10 mouse cellular contexts compared by ENCODE assay signal in the genomic region with DNA sequence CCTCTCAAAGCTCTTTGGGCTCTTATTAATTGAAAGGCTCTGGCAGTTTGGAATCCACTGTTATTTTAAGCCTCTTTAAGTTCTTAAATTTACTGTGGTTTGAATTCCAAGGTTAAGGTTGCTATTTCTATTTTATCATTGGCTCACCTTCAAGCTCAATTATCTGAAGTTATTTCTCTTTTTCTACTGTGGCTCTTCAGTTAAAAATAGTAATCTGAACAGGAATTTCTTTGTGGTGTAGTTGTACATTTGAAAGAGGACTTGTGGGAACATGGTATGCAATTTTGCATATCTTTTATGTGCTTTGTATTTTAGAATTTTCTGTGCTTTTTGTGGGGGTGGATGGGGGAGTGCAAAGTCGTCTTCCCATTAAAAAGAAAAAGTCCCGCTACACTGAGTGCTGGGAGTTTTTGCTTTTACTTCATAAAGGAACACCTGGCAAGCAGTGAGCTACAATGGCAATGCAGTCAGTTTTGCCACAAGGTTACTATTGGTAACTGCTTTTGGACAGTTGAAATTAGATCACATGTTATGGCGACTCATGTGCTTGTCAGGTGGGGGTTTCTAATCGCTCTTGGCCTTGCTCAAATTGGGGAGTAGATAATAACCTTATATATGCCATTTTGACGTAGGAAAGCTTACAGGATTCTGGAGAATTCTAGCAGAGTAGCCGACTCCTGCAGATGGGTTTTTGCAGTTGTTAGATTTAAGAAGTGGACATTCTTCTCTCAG. TPM values are rescaled to one million over a fixed set of nuclear protein-coding genes. Genes with fewer than 3 reads are reported as not detected.
A peak's percentile ranks its signal among the peaks of the same experiment; 100 is the strongest.
DNase-seq lines count a peak whose midpoint lies in the region; ATAC-seq and TF ChIP-seq lines count a peak whose summit lies in the region.
"Had no signal": no experiment of that assay in that cellular context is flagged by ENCODE, and none has a peak within 500 bp of the region (broad histone marks: within the 10 kb centered on the region; RNA-seq: fewer than 3 reads in every experiment).

No protein-coding gene starts in this region.

- no peak overlapping the region for H3K9ac ChIP-seq in embryonic facial prominence, embryonic 11.5 days (replicated peaks; ENCODE audit: low read length)
- 0 out of 2 replicates have a peak overlapping the region, but pooled peaks have one; percentile 30 for H3K9ac ChIP-seq in intestine, embryonic 16.5 days (ENCODE audit: low read depth, low read length)
- peak overlapping the region; percentile 94 for H3K9ac ChIP-seq in neural tube, embryonic 13.5 days

- peak overlapping the region; percentile 65 for H3K4me2 ChIP-seq in embryonic facial prominence, embryonic 11.5 days (ENCODE audit: low read depth, low read length)
- H3K4me2 ChIP-seq in intestine, embryonic 16.5 days (ENCODE audit: low read depth, low read length), result peak overlapping the region; percentile 68
- H3K4me2 ChIP-seq in neural tube, embryonic 13.5 days, result peak overlapping the region; percentile 81

- no peak for ATAC-seq in embryonic facial prominence, embryonic 11.5 days (replicated peaks; ENCODE audit: insufficient number of reproducible peaks, low FRiP score, low TSS enrichment, low read depth)
- no peak for ATAC-seq in intestine, embryonic 16.5 days
- no peak for ATAC-seq in neural tube, embryonic 13.5 days (ENCODE audit: low read depth)
- no peak for ATAC-seq in CD4-positive, CD25-positive, alpha-beta regulatory T cell, adult 4 months

- H3K27me3 ChIP-seq in embryonic facial prominence, embryonic 11.5 days (ENCODE audit: control insufficient read depth, insufficient read depth, low read length), result no peaks in the 10 kb centered on the region
- H3K27me3 ChIP-seq in intestine, embryonic 16.5 days (replicated peaks; ENCODE audit: control insufficient read depth, insufficient read depth, low read length), result no peaks in the 10 kb centered on the region
- H3K27me3 ChIP-seq in neural tube, embryonic 13.5 days, result no peaks in the 10 kb centered on the region

- H3K4me3 ChIP-seq in layer of hippocampus, adult 2 months, result peak overlapping the region; percentile 90
- peak overlapping the region; percentile 81 for H3K4me3 ChIP-seq in embryonic facial prominence, embryonic 11.5 days (ENCODE audit: low read depth, low read length)
- H3K4me3 ChIP-seq in intestine, embryonic 16.5 days (ENCODE audit: low read length), result peak overlapping the region; percentile 15; the same call in 1 of the 2 replicates
- peak overlapping the region; percentile 86 for H3K4me3 ChIP-seq in neural tube, embryonic 13.5 days

- H3K9me3 ChIP-seq in embryonic facial prominence, embryonic 11.5 days (replicated peaks; ENCODE audit: control insufficient read depth, low read length), result no peaks in the 10 kb centered on the region
- H3K9me3 ChIP-seq in intestine, embryonic 16.5 days (ENCODE audit: control insufficient read depth, low read length), result no peaks in the 10 kb centered on the region
- H3K9me3 ChIP-seq in neural tube, embryonic 13.5 days, result no peaks in the 10 kb centered on the region

- 62% methylated on average over 6 of the region's 6 CpGs for WGBS in embryonic facial prominence, embryonic 11.5 days
- WGBS in intestine, embryonic 16.5 days, result 46% methylated on average over 6 of the region's 6 CpGs
- 71% methylated on average over 6 of the region's 6 CpGs for WGBS in neural tube, embryonic 13.5 days

- 0 out of 2 replicates have a peak, but pooled peaks cover 2% of the 10 kb centered on the region for H3K4me1 ChIP-seq in embryonic facial prominence, embryonic 11.5 days (ENCODE audit: control insufficient read depth, insufficient read depth, low read length)
- H3K4me1 ChIP-seq in intestine, embryonic 16.5 days (ENCODE audit: control insufficient read depth, insufficient read depth, low read length), result peaks cover 35% of the 10 kb centered on the region
- peaks cover 51% of the 10 kb centered on the region for H3K4me1 ChIP-seq in neural tube, embryonic 13.5 days (replicated peaks)

- H3K27ac ChIP-seq in layer of hippocampus, adult 2 months, result peak overlapping the region; percentile 99; the same call in 1 of the 2 replicates
- no peak overlapping the region for H3K27ac ChIP-seq in embryonic facial prominence, embryonic 11.5 days (replicated peaks; ENCODE audit: low read depth, low read length)
- no peak overlapping the region for H3K27ac ChIP-seq in intestine, embryonic 16.5 days (ENCODE audit: low read length)
- no peak overlapping the region for H3K27ac ChIP-seq in neural tube, embryonic 13.5 days (replicated peaks)

- no peak for TF ChIP-seq CTCF in layer of hippocampus, adult 2 months (conservative IDR thresholded peaks at IDR 0.05)

- no peak for DNase-seq in layer of hippocampus, adult 2 months (ENCODE audit: low spot score in 2 of 2)
- no peak for DNase-seq in layer of hippocampus, adult 11-12 months (ENCODE audit: low spot score)
- DNase-seq in embryonic facial prominence, embryonic 11.5 days (ENCODE audit: low spot score), result no peak
- no peak for DNase-seq in adrenal gland, postnatal 25 days
- DNase-seq in adrenal gland, adult 8-10 months, result no peak
- DNase-seq: gastrocnemius, postnatal 25 days; right cerebral cortex, postnatal 25 days had no signal

- H3K36me3 ChIP-seq in embryonic facial prominence, embryonic 11.5 days (replicated peaks; ENCODE audit: control insufficient read depth, insufficient read depth, low read depth, low read length), result no peaks in the 10 kb centered on the region
- H3K36me3 ChIP-seq in intestine, embryonic 16.5 days (ENCODE audit: control insufficient read depth, insufficient read depth, low read length), result 0 out of 2 replicates have a peak, but pooled peaks cover under 1% of the 10 kb centered on the region
- peaks cover 11% of the 10 kb centered on the region for H3K36me3 ChIP-seq in neural tube, embryonic 13.5 days

RNA-seq across cellular contexts. Expression of a gene that starts 2.6 kb away (rescaled TPM):
- total RNA-seq in layer of hippocampus, adult 2 months (2021), result 10 to 100 TPM; 34.6 to 34.9 TPM
- 20.4 and 21.0 TPM in 2 replicates for polyA plus RNA-seq in embryonic facial prominence, embryonic 11.5 days (2014; fragmentation: Nextera tagmentation; extraction: Ambion mirVana)
- 6.8 and 6.9 TPM in 2 replicates for polyA plus RNA-seq in intestine, embryonic 16.5 days (2015; fragmentation: Nextera tagmentation; extraction: Ambion mirVana)
- polyA plus RNA-seq in neural tube, embryonic 13.5 days (2015; fragmentation: Nextera tagmentation; extraction: Ambion mirVana), result 9.8 and 12.1 TPM in 2 replicates
- 32.4 and 38.4 TPM in 2 replicates for total RNA-seq in adrenal gland, postnatal 25 days (2021)
- polyA plus RNA-seq in CD4-positive, CD25-positive, alpha-beta regulatory T cell, adult 4 months (2017; shearing (Covaris generic)), result 10 to 100 TPM; 12.3 to 20.9 TPM
- total RNA-seq in adrenal gland, adult 8-10 months (2022), result 10 to 100 TPM; 31.1 to 39.8 (median 33.2) TPM

RNA-seq across cellular contexts. Expression of a gene that starts 57.1 kb away (rescaled TPM):
- 10 to 100 TPM; 50.6 to 55.7 TPM for total RNA-seq in layer of hippocampus, adult 2 months (2021)
- 6.9 and 7.6 TPM in 2 replicates for polyA plus RNA-seq in embryonic facial prominence, embryonic 11.5 days (2014; fragmentation: Nextera tagmentation; extraction: Ambion mirVana)
- polyA plus RNA-seq in intestine, embryonic 16.5 days (2015; fragmentation: Nextera tagmentation; extraction: Ambion mirVana), result 8.2 and 8.3 TPM in 2 replicates
- 16.7 and 17.2 TPM in 2 replicates for polyA plus RNA-seq in neural tube, embryonic 13.5 days (2015; fragmentation: Nextera tagmentation; extraction: Ambion mirVana)
- total RNA-seq in adrenal gland, postnatal 25 days (2021), result 31.8 and 34.4 TPM in 2 replicates
- polyA plus RNA-seq in CD4-positive, CD25-positive, alpha-beta regulatory T cell, adult 4 months (2017; shearing (Covaris generic)), result 10 to 100 TPM; 11.2 to 13.0 TPM
- 10 to 100 TPM; 28.7 to 34.4 (median 32.1) TPM for total RNA-seq in adrenal gland, adult 8-10 months (2022)

Comparison
In these comparisons a context has a peak if more than half of its experiments do, and no peak if none do; other contexts are left out.
1. H3K4me3 ChIP-seq: peak in every context shown above with its lines; median percentile 90 in layer of hippocampus, adult 2 months; 86 in neural tube, embryonic 13.5 days; 81 in embryonic facial prominence, embryonic 11.5 days; 15 in intestine, embryonic 16.5 days.